Mouse (Mus musculus) c-Kit-positive CD71-negative TER-119-negative erythroid progenitor cells, embryonic 14.5 days (primary cell): ENCODE results near the gene Entpd5.
A peak's percentile ranks its signal among the peaks of the same experiment; 100 is the strongest.

Source experiments
- DNase-seq: peaks from one replicate; pipeline ENCODE4 v3.0.0-alpha.2; 2013; ENCODE audit warnings: low read depth

Entpd5 gene

DNA sequence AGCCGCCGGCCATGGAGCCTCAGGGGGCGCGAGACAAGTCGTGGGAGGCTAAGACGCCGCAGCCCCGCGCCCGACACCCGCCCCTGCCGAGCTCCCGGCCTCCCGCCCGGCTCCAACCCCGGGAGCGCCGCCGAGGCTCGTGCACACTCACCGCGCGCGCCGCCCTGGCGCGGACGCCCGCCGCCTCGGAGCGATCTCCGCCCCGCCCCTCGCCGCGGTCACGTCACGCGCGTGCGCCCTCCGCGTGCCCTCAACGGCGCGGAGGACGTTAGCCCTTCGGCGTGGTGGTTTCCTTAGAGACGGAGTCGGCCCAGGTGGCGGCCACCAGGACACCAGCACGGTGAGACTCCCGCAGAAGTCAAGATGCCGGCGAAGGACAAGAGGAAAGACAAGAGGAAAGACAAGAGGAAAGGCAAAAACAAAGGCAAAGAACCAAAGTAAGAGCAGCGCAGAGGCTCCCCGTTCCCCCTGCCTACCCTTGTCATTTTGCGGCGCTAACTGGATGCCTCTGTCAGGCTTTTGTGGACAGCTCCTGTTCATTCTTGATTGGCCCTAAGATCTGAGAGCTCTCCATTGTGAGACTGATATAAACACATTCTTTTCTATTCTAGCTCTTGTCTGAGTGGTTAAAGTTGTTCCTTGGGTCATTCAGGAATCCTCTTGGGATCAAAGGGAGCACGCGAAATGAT lies at the start of gene Entpd5, which contains the start of gene Bbof1:
Entpd5 (minus strand) TSS at position 211 of the 689 bp plus-strand sequence.
Bbof1 (plus strand) TSS at position 253 of the 689 bp plus-strand sequence.
- DNase-seq: peak; percentile 68

DNA sequence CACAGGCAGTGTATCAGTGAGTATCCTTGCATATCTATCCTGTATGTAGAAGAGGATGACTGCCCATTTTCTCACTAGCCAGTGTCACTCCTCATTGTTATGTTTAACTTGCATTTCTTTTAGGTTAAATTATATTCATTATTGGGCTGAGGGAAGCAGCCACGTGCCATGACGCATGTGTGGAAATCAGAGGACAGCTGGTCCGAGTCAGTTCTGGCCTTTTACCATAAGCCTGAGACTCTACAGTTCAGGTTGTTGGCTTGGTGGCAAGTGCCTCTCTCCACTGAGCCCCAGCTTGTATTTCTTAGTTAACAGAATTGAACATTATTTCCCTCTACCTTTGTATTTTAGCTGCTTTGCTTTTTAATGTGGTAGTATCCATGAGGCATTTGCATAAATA lies 48.1 kb upstream of the Entpd5 start:
- DNase-seq: no peak

DNA sequence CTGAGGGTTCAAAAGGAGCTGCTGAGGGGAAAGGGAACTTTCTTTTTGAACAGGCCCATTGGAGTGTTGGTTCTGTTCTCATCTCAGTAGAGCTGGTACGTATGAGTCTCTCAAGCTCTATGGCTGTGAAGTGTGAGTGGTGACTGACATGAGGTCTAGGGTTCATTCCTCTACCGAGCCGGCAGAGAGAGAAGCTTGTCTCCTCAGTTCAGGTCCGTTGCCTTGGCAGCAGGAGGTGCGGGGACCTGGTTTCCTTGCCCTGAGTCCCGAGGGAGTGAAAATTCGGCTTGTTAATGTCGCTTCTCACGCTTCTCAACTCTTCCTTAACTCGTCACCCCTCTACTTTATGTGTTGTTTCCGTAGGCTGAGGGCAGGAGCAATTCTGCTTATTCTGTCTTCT lies 43.0 kb upstream of the Entpd5 start:
- DNase-seq: no peak

DNA sequence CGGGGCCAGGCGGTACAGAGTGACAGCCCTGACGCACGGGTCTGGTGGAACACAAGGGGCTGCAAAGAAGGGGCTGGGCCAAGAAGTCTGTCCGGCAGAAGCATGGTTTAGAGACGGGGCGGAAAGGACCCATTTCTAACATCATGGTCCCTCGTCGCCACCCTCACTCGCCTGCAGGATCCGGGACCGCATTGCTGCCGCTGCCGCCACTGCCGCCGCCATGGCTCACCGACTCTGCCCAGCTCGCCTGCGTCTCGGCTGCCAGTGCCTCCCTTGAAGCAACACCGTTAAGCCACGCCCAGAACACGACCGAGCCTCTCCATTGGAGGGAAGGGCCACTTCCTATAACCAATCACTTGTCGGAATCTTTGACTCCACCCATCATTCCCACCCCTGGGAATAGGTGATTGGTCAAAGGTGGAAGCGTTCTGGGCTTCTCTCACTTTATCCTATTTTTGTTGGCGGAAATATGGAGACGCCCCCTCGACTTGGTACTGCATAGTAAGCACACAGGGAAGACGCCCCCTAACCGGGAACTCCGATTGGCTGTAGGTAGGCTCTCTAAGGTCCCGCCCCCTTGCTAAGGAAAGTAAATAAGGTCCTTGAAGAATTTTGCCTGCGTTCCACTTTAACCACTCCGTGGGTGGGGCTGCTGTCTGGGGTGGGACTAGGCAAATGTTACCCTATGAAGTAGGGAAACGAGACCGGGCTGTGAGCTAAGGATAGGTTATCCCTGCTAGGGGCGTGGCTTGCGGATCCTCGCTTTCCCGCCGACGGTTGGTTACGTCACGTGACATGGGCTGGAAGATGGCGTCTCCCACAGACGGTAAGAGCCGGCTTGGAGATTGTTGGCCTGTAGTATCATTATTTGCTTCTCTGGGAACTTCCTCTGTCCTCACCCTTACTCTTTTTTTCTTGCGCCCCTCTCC lies 42.2 kb upstream of the Entpd5 start, which contains the start of the genes Aldh6a1 and Lin52:
Aldh6a1 (minus strand) TSS at position 287 of the 929 bp plus-strand sequence.
Lin52 (plus strand) TSS at position 705 of the 929 bp plus-strand sequence.
- peak; percentile 99 for DNase-seq

- peak; percentile 14 for DNase-seq
These were observed 41.5 kb upstream of the Entpd5 start for GRCm38 (mm10) chr12:84450351-84450717.

- no peak for DNase-seq
These were observed 41.1 kb upstream of the Entpd5 start for GRCm38 (mm10) chr12:84449887-84450286.

DNA sequence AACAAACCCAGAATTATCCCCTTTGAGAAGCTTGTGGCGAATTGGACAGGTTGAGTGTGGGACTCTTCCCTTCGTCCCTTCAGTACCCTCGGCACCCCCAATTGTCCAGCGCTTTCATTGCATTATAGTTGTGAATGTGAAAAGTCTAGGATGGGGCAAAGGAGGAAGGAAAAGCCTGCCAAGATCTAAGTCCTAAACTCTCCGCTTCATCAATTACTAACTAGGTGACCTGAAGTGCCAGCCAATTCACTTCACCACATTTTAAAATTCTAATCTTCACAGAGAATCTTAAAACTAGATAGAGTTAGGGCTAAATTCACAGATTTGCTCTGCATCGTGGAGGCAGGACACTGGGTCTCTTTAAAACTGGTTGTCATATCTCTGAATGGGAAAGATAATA lies 39.4 kb upstream of the Entpd5 start:
- DNase-seq: no peak

- no peak for DNase-seq
These were observed 38.6 kb upstream of the Entpd5 start for GRCm38 (mm10) chr12:84447386-84447785.

GRCm38 (mm10) chr12:84442526-84442925 lies 33.7 kb upstream of the Entpd5 start:
- DNase-seq: no peak

- no peak for DNase-seq
These were observed 29.9 kb upstream of the Entpd5 start for GRCm38 (mm10) chr12:84438697-84439096.

DNA sequence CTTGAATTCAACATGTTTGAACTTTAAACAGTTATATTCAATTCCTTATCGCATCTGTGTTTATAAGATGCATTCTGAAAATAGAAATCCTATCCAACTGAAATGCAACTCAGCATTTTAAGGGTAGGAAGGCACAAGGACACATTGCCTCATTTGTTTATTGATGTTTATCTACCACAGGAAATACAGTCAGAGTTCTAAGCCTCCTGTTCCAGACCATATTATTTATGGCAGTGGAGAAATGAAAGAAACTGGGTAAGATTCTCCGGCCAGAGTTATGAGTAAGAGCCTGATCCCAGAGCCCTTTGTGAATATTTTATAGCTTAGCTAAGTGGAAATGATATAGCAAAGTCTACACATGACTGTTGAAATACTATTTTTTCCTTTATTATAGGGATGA lies 21.0 kb upstream of the Entpd5 start:
- no peak for DNase-seq

GRCm38 (mm10) chr12:84423990-84424389 lies 15.2 kb upstream of the Entpd5 start:
- DNase-seq: no peak

- DNase-seq: no peak
These were observed 8.7 kb upstream of the Entpd5 start for GRCm38 (mm10) chr12:84417605-84417922.

DNA sequence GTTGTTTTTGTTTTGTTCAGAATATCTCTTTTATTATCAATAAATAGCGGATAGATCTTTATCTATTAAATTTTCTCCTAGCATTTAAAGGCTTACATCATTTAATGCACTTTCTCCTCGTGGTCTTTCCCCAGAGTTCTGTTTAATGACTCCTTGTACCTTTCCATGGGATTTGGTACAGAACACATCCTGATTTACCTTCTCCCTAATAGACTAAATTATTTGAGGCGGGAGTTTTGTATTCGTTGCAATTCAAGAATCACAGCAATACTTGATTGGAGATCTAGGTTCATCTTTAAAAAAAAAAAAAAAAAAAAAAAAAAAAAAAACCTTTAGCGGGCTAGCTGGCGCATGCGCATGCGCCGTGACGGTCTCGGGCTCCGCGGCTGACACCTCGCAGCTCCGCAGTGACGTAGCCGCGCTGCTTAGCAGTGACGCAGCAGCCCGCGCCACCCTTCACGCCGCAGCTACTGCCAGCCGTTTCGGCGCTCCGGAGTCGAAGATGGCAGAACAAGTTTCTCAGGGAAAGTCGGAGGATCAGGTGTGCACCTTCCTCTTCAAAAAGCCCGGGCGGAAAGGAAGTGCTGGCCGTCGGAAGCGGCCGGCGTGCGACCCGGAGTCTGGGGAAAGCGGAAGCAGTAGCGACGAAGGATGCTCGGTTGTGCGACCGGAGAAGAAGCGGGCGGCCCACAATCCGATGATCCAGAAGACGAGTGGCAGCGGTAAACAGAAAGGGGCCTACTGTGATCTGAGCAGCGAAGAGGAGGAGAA lies 8.2 kb upstream of the Entpd5 start, which contains the start of gene Rnf113a2:
Rnf113a2 (plus strand) TSS at position 363 of the 771 bp plus-strand sequence.
- peak; percentile 61 for DNase-seq

DNA sequence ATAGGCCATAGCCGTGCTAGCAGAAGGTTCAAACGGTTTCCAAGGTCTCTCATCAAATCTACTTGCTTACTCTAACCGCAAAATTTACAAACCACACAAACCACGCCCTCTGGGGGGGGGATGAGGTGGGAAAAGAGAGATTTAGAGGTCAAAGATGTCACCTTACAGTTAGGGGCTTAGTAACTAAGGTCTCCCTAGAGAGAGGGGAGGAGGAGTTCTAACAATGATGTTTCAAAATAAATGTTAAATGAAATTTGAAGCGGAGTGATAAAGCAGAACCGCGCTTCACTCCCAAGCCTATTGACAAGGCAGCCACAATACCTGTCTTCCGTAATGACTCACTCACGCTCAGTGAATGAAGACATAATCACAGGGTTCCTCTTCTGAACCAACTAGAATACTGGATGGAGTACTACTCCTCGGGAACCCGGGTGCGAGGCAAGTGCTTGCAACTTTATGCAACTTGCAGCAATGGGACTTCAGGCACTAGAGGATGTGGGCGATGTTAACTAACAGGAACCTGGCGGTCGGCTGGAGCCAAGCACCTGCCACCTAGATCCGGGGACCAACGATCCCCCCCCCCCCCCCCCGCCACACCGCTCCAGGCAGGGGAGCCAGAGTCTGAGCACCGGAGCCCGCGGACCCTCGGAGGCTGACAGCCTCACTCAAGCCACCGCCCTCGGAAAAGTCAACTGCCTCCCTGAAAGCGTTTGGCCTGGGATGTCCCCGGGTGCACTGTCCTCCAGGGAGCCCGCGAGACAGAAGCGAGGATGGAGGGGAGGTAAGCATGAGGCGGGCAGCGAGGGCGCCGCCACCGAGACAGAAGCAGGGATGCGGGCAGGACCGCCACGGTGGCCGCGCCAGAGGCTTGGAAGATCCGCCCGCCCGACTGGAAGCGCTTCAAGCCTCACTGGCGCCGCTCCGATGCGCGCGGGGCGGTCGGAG lies 683 bp downstream of the Entpd5 start:
- DNase-seq: peak; percentile 60

GRCm38 (mm10) chr12:84407259-84407658 lies 1.6 kb downstream of the Entpd5 start:
- DNase-seq: no peak

DNA sequence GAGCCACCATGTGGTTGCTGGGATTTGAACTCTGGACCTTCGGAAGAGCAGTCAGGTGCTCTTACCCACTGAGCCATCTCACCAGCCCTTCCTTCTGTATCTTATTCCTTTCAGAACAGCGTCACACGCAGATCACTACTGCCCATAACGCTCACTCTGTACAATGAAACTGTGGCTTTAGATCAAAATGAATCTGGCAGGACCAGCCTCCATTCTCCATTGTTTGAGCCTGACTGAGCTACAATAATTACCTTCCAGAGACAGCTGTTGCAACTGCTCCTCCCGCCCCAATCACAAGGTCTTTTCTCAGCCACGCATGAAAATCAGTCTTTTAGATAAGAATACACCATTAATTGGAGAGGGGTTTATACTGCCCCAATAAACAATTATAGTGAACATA lies 4.3 kb downstream of the Entpd5 start:
- DNase-seq: no peak

DNA sequence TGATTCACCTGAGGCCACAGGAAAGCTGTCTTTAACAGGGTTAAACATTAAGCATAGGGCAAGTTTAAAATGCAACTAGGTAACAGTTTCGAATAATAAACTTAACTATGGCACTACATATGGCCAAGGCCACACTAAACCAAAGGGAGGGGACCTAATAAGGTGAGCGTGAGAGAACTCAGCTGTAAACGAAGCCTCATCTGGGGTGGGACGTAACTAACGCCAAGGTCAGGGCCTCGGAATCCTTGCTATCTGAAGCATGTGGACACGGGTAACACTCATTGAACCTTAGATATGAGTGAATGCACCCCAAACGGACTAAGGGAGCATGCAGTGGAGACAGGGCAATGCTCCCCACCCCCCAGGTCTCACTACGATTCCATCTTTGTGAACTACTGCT lies 5.9 kb downstream of the Entpd5 start:
- DNase-seq: no peak

GRCm38 (mm10) chr12:84400653-84401052 lies 8.2 kb downstream of the Entpd5 start:
- no peak for DNase-seq

GRCm38 (mm10) chr12:84400068-84400467 lies 8.8 kb downstream of the Entpd5 start:
- no peak for DNase-seq

- DNase-seq: no peak
These were observed 9.2 kb downstream of the Entpd5 start for GRCm38 (mm10) chr12:84399663-84400062.
